Mouse (Mus musculus) CH12F3 (cell line): ENCODE measurements around the gene Olfr1382.
"Not testable (repeated sequence)": the region's sequence is repeated elsewhere in the genome, so short reads cannot be mapped to it uniquely, and the experiment has no call there.

Source experiments
- in situ Hi-C: fragments of 300-500 bp; cut with MboI; formaldehyde crosslinking; loops from 2 replicates; pipeline ENCODE4 v1.14.3; 2020; ENCODE audit warnings: low sequenced_read_pairs

Olfr1382 gene

DNA sequence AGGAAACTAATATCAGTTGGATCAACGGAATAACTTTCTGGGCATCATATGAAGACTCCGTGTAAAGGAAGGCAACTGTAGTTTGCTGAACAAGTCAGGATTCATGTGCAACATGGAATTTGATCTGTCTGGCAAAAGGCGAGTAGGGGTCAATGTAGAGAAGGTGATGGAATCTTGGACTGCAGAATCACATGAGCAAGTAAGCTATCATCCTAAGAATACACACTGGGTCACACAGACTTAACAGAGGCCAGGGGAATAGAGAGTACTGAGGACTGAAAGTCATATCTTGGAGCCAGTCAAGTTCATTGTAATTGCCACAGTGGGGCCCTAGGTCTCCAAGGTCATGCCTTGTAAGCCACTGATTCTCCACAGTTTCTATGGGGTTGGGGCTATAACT, at the start of gene Olfr1382:
Olfr1382 (plus strand) TSS at position 301 of the 400 bp plus-strand sequence.
- in situ Hi-C loops = loop anchor here (25.0 kb wide), 1 partner anchor 366 kb away; the partner anchor contains the start of gene Olfr1394

DNA sequence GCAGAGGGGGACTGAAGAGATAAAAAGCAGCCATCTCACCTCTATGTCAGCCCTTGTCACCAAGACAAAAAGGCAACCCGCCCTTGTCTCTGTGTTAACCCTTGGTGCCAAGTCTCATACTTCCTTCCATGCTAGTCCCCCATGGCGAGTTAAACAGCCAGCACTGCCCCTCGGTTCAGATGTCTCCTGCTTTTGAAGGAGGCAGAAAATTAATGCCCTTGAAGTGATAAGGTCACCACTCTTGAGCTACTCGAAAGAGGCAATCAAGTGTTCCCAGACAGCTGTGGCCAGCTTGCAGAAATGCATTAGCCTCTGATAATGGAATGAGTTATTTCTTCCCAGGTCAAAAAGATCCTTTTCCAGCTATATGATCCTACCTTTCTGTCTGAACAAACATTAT, 42.1 kb upstream of the Olfr1382 start:
- in situ Hi-C loops = no loop called here

GRCm38 (mm10) chr11:49488770-49489169, 39.3 kb upstream of the Olfr1382 start, which contains the start of gene Olfr1385:
Olfr1385 (plus strand) TSS chr11:49489070.
- in situ Hi-C loops = not testable (repeated sequence)

GRCm38 (mm10) chr11:49518086-49518485, 10.0 kb upstream of the Olfr1382 start:
- in situ Hi-C loops = no loop called here

DNA sequence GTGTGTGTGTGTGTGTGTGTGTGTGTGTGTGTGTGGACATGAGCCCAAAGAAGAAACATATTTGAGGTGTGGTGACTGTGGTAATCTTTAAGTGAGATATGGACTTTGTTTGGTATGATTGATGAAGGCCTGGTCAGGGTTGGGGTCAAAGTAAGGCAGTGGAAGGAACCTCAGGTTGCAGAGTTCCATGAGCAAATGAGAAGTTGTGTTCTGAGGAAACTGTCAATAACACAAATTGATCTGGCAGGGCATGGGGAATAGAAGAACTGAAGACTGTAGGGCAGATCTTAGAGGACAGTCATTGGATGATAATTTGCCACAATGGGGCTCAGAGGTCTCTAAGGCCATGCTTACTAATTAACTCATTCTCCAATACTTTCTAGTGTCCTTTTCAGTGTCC, 8.7 kb upstream of the Olfr1382 start, which contains the start of gene Olfr1383:
Olfr1383 (plus strand) TSS at position 301 of the 400 bp plus-strand sequence.
- in situ Hi-C loops = no loop called here

DNA sequence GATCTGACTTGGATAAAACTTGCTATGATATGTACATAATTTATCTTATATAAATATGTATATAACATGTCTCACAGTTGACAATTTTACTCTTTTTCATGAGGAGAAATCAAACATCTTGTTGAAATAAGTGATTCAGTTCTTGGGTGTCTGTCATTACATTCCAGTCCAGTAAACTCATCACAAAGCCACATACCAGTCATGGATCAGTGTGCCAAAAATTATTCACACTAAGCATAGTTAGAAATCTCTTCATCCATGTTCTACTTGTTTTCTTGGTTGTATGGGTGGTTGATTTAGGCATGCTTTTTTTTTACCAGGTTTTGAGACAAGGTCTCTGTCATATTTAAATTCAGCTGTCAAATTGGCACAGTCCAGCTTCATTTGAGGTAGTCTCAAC, 4.7 kb downstream of the Olfr1382 start:
- in situ Hi-C loops = loop anchor here (25.0 kb wide), 1 partner anchor 370 kb away; the partner anchor contains the start of gene Olfr1394

DNA sequence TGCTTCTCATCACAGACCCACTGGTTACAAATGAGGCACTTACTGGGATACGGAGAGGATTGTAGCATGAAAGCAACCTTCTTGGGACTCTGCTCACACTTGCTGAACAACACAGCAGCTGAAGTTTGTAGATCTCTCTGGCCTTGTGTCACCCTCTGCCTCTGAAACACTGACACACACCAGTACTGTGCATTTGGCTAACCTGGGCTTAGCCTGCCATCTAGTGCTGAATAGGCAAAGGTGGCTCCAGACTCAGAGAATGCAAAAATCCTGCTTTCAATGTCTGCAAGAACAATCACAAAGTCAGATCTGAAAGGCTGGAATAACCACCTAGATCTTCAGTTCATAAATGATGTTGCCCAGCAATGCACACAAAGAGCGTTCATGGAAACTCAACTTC, 8.6 kb downstream of the Olfr1382 start:
- in situ Hi-C loops = loop anchor here (25.0 kb wide), 1 partner anchor 374 kb away; the partner anchor contains the start of gene Olfr1394

- in situ Hi-C loops = loop anchor here (25.0 kb wide), 1 partner anchor 381 kb away; the partner anchor contains the start of gene Olfr1394
Measured at GRCm38 (mm10) chr11:49543149-49543548, 15.1 kb downstream of the Olfr1382 start, which contains the start of gene Olfr1381. Olfr1381 (plus strand) TSS chr11:49543449.

- in situ Hi-C loops = not testable (repeated sequence)
Measured at GRCm38 (mm10) chr11:49554033-49554432, 26.0 kb downstream of the Olfr1382 start.

DNA sequence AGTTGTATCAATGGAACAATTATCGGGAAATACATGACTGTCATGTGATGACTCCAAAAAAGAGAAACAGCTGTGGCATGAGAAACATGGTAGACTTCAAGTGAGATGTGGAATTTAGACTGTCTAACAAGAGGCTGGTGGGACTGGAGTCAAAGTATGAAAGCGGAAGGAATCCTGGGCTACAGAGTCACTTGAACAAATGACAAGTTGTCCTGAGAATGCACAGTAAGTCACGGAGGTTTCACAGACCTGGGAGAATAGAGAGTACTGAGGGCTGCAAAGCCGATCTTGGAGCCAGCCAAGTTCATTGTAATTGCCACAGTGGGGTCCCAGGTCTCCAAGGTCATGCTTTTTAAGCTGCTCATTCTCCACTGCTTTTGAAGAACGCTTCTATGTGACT, 28.5 kb downstream of the Olfr1382 start, which contains the start of gene Olfr1380:
Olfr1380 (plus strand) TSS at position 301 of the 400 bp plus-strand sequence.
- in situ Hi-C loops = not testable (repeated sequence)

GRCm38 (mm10) chr11:49575054-49575453, 47.0 kb downstream of the Olfr1382 start:
- in situ Hi-C loops = not testable (repeated sequence)

DNA sequence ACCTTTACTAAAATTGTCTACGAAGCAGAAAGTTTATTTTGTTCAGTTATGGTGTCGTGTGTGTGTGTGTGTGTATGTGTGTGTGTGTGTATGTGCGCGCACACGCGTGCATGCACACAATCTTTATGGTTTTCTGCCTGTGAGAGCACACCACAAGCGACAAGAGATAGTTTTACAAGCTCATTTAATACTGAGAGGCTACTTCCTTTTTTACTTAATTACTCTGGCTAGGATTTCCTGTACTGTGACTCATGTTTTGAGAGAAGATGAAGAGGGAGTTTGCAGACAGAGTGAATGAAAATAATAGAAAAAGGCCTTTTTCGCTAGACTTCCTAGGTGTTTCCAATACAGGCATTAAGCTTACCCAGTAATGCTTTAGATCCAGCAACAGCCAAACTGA, 52.4 kb downstream of the Olfr1382 start:
- in situ Hi-C loops = not testable (repeated sequence)
